In genomic region chr6:124746296-124746605, GRCm38 (mm10) we compare ENCODE assay signal across 9 mouse cellular contexts. TPM values are rescaled to one million over a fixed set of nuclear protein-coding genes. Genes with fewer than 3 reads are reported as not detected.
DNase-seq lines count a peak whose midpoint lies in the region; ATAC-seq and TF ChIP-seq lines count a peak whose summit lies in the region.
"Had no signal": no experiment of that assay in that cellular context is flagged by ENCODE, and none has a peak within 500 bp of the region (broad histone marks: within the 10 kb centered on the region; RNA-seq: fewer than 3 reads in every experiment).

No protein-coding gene starts in this region.

- H3K27ac ChIP-seq in kidney, postnatal 0 days = peak overlapping the region; percentile 93
- peak overlapping the region; percentile 94 for H3K27ac ChIP-seq in embryonic facial prominence, embryonic 10.5 days (replicated peaks)
- peak overlapping the region; percentile 92 for H3K27ac ChIP-seq in hindbrain, embryonic 13.5 days
- H3K27ac ChIP-seq in midbrain, embryonic 13.5 days = peak overlapping the region; percentile 93

- no peaks in the 10 kb centered on the region for H3K9me3 ChIP-seq in kidney, postnatal 0 days (replicated peaks; ENCODE audit: low read length)
- no peaks in the 10 kb centered on the region for H3K9me3 ChIP-seq in embryonic facial prominence, embryonic 10.5 days
- H3K9me3 ChIP-seq in hindbrain, embryonic 13.5 days = no peaks in the 10 kb centered on the region
- H3K9me3 ChIP-seq in midbrain, embryonic 13.5 days = no peaks in the 10 kb centered on the region

- peaks cover 18% of the 10 kb centered on the region for H3K4me1 ChIP-seq in kidney, postnatal 0 days (replicated peaks; ENCODE audit: insufficient read depth, low read length)
- peaks cover 42% of the 10 kb centered on the region for H3K4me1 ChIP-seq in embryonic facial prominence, embryonic 10.5 days
- peaks cover 32% of the 10 kb centered on the region for H3K4me1 ChIP-seq in hindbrain, embryonic 13.5 days (replicated peaks)
- H3K4me1 ChIP-seq in midbrain, embryonic 13.5 days (replicated peaks) = peaks cover 29% of the 10 kb centered on the region

- 21% methylated on average over 8 of the region's 8 CpGs for WGBS in kidney, postnatal 0 days
- WGBS in embryonic facial prominence, embryonic 10.5 days = 19% methylated on average over 8 of the region's 8 CpGs
- WGBS in hindbrain, embryonic 13.5 days = 17% methylated on average over 8 of the region's 8 CpGs
- WGBS in midbrain, embryonic 13.5 days = 12% methylated on average over 8 of the region's 8 CpGs

- H3K4me3 ChIP-seq in kidney, postnatal 0 days (replicated peaks; ENCODE audit: low read depth, low read length) = peak overlapping the region; percentile 52
- peak overlapping the region; percentile 65 for H3K4me3 ChIP-seq in embryonic facial prominence, embryonic 10.5 days
- peak overlapping the region; percentile 46 for H3K4me3 ChIP-seq in hindbrain, embryonic 13.5 days
- peak overlapping the region; percentile 50 for H3K4me3 ChIP-seq in midbrain, embryonic 13.5 days (replicated peaks)

- ATAC-seq in kidney, postnatal 0 days (replicated peaks; ENCODE audit: low FRiP score, low read depth) = no peak; the same call in 1 of the 2 replicates
- peak; percentile 6; the same call in 1 of the 2 replicates for ATAC-seq in hindbrain, embryonic 13.5 days (ENCODE audit: low FRiP score)
- peak; percentile 18; the same call in 1 of the 2 replicates for ATAC-seq in midbrain, embryonic 13.5 days

- H3K27me3 ChIP-seq in kidney, postnatal 0 days (ENCODE audit: insufficient read depth, low read length) = no peaks in the 10 kb centered on the region
- no peaks in the 10 kb centered on the region for H3K27me3 ChIP-seq in embryonic facial prominence, embryonic 10.5 days (replicated peaks; ENCODE audit: low read depth, poor library complexity, severe bottlenecking)
- no peaks in the 10 kb centered on the region for H3K27me3 ChIP-seq in hindbrain, embryonic 13.5 days
- no peaks in the 10 kb centered on the region for H3K27me3 ChIP-seq in midbrain, embryonic 13.5 days

- peak overlapping the region; percentile 99 for H3K4me2 ChIP-seq in kidney, postnatal 0 days (ENCODE audit: low read length)
- peak overlapping the region; percentile 91 for H3K4me2 ChIP-seq in hindbrain, embryonic 13.5 days
- peak overlapping the region; percentile 97 for H3K4me2 ChIP-seq in midbrain, embryonic 13.5 days (replicated peaks)

- TF ChIP-seq CTCF in kidney, postnatal 0 days (IDR thresholded peaks at IDR 0.05; ENCODE audit: low read depth) = no peak

- no peak for DNase-seq in kidney, postnatal 0 days (ENCODE audit: low spot score)
- DNase-seq in kidney, postnatal 36 days = no peak
- no peak for DNase-seq in embryonic facial prominence, embryonic 10.5 days (ENCODE audit: low spot score)
- no peak for DNase-seq in gastrocnemius, adult 18-20 months (ENCODE audit: low spot score)
- no peak for DNase-seq in cerebellum, adult 9-11 months
- DNase-seq in thymus, postnatal 36 days = no peak

- peak overlapping the region; percentile 86 for H3K9ac ChIP-seq in kidney, postnatal 0 days (ENCODE audit: low read depth, low read length)
- H3K9ac ChIP-seq in hindbrain, embryonic 13.5 days = peak overlapping the region; percentile 82
- peak overlapping the region; percentile 80 for H3K9ac ChIP-seq in midbrain, embryonic 13.5 days (replicated peaks)

- peaks cover 42% of the 10 kb centered on the region for H3K36me3 ChIP-seq in kidney, postnatal 0 days (ENCODE audit: insufficient read depth, low read length)
- peaks cover 81% of the 10 kb centered on the region for H3K36me3 ChIP-seq in embryonic facial prominence, embryonic 10.5 days (replicated peaks)
- H3K36me3 ChIP-seq in hindbrain, embryonic 13.5 days = peaks cover 67% of the 10 kb centered on the region
- H3K36me3 ChIP-seq in midbrain, embryonic 13.5 days = peaks cover 59% of the 10 kb centered on the region

RNA-seq across cellular contexts. Expression of gene Grcc10, which starts 5.1 kb away (rescaled TPM):
- 549 and 600 TPM in 2 replicates for polyA plus RNA-seq in kidney, postnatal 0 days (2015; fragmentation: Nextera tagmentation; extraction: Ambion mirVana)
- 425 and 454 TPM in 2 replicates for polyA plus RNA-seq in embryonic facial prominence, embryonic 10.5 days (2016; fragmentation: Nextera tagmentation; extraction: Ambion mirVana)
- 670 and 677 TPM in 2 replicates for polyA plus RNA-seq in hindbrain, embryonic 13.5 days (2015; fragmentation: Nextera tagmentation; extraction: Ambion mirVana)
- polyA plus RNA-seq in midbrain, embryonic 13.5 days (2015; fragmentation: Nextera tagmentation; extraction: Ambion mirVana) = 710 and 725 TPM in 2 replicates
- 100 to 1,000 TPM; 162 TPM for total RNA-seq in gastrocnemius, adult 18-20 months (2021)

RNA-seq across cellular contexts. Expression of gene Ptpn6, which starts 7.7 kb away (rescaled TPM):
- 13.0 and 13.6 TPM in 2 replicates for polyA plus RNA-seq in kidney, postnatal 0 days (2015; fragmentation: Nextera tagmentation; extraction: Ambion mirVana)
- polyA plus RNA-seq in embryonic facial prominence, embryonic 10.5 days (2016; fragmentation: Nextera tagmentation; extraction: Ambion mirVana) = 9.3 and 10.4 TPM in 2 replicates
- 5.0 and 5.9 TPM in 2 replicates for polyA plus RNA-seq in hindbrain, embryonic 13.5 days (2015; fragmentation: Nextera tagmentation; extraction: Ambion mirVana)
- 3.4 and 4.1 TPM in 2 replicates for polyA plus RNA-seq in midbrain, embryonic 13.5 days (2015; fragmentation: Nextera tagmentation; extraction: Ambion mirVana)
- total RNA-seq in gastrocnemius, adult 18-20 months (2021) = 1 to 10 TPM in 1 of 2 experiments, under 1 TPM in 1; 0.90 to 1.1 TPM

RNA-seq across cellular contexts. Expression of gene Gm45234, which starts 9.6 kb away (rescaled TPM):
- polyA plus RNA-seq in kidney, postnatal 0 days (2015; fragmentation: Nextera tagmentation; extraction: Ambion mirVana) = not detected in 2 replicates
- polyA plus RNA-seq in embryonic facial prominence, embryonic 10.5 days (2016; fragmentation: Nextera tagmentation; extraction: Ambion mirVana) = not detected in 2 replicates
- polyA plus RNA-seq in hindbrain, embryonic 13.5 days (2015; fragmentation: Nextera tagmentation; extraction: Ambion mirVana) = not detected in 2 replicates
- polyA plus RNA-seq in midbrain, embryonic 13.5 days (2015; fragmentation: Nextera tagmentation; extraction: Ambion mirVana) = not detected in 2 replicates
- not detected for total RNA-seq in gastrocnemius, adult 18-20 months (2021)
- total RNA-seq: hematopoietic stem cell, adult 5-6 weeks had no signal

RNA-seq across cellular contexts. Expression of gene Atn1, which starts 10.1 kb away (rescaled TPM):
- polyA plus RNA-seq in kidney, postnatal 0 days (2015; fragmentation: Nextera tagmentation; extraction: Ambion mirVana) = 13.0 and 13.7 TPM in 2 replicates
- 12.6 and 15.2 TPM in 2 replicates for polyA plus RNA-seq in embryonic facial prominence, embryonic 10.5 days (2016; fragmentation: Nextera tagmentation; extraction: Ambion mirVana)
- polyA plus RNA-seq in hindbrain, embryonic 13.5 days (2015; fragmentation: Nextera tagmentation; extraction: Ambion mirVana) = 21.6 and 22.7 TPM in 2 replicates
- polyA plus RNA-seq in midbrain, embryonic 13.5 days (2015; fragmentation: Nextera tagmentation; extraction: Ambion mirVana) = 21.5 and 25.4 TPM in 2 replicates
- total RNA-seq in gastrocnemius, adult 18-20 months (2021) = 10 to 100 TPM; 44.0 to 56.4 TPM

RNA-seq across cellular contexts. Expression of gene Eno2, which starts 23.2 kb away (rescaled TPM):
- 7.6 TPM in 2 replicates for polyA plus RNA-seq in kidney, postnatal 0 days (2015; fragmentation: Nextera tagmentation; extraction: Ambion mirVana)
- 2.3 and 2.4 TPM in 2 replicates for polyA plus RNA-seq in embryonic facial prominence, embryonic 10.5 days (2016; fragmentation: Nextera tagmentation; extraction: Ambion mirVana)
- 53.2 and 58.7 TPM in 2 replicates for polyA plus RNA-seq in hindbrain, embryonic 13.5 days (2015; fragmentation: Nextera tagmentation; extraction: Ambion mirVana)
- 27.5 and 29.7 TPM in 2 replicates for polyA plus RNA-seq in midbrain, embryonic 13.5 days (2015; fragmentation: Nextera tagmentation; extraction: Ambion mirVana)
- total RNA-seq in gastrocnemius, adult 18-20 months (2021) = 1 to 10 TPM in 1 of 2 experiments, under 1 TPM in 1; 0.87 to 1.2 TPM
